Mouse (Mus musculus) midbrain, postnatal 0 days (tissue): ENCODE measurements around the gene Uvssa. TPM values are rescaled to one million over a fixed set of nuclear protein-coding genes. Genes with fewer than 3 reads are reported as not detected.

ENCODE experiments used
- ATAC-seq: fragments of 200-750 bp; cut with Nextera tagmentation; 2 replicates; pipeline ENCODE4 v1.8.0; 2017; ENCODE audit warnings: moderate number of reproducible peaks, mild to moderate bottlenecking, moderate TSS enrichment, moderate library complexity; ENCODE audit not compliant: low FRiP score
- DNase-seq: peaks from one replicate; pipeline ENCODE4 v3.0.0-alpha.2; 2015; ENCODE audit warnings: low spot score
- H3K27ac ChIP-seq: fragments of 300-500 bp; sonication (generic); 2 replicates; pipeline ENCODE4 v1.5.1; 2014; ENCODE audit warnings: low read depth, mild to moderate bottlenecking, low read length, mixed read lengths
- H3K27me3 ChIP-seq: fragments of 300-500 bp; sonication (generic); 2 replicates; pipeline ENCODE4 v1.6.1; 2014; ENCODE audit warnings: low read length, control low read depth, mixed read lengths; ENCODE audit not compliant: insufficient read depth
- H3K36me3 ChIP-seq: fragments of 300-500 bp; sonication (generic); 2 replicates; pipeline ENCODE4 v1.6.1; 2014; ENCODE audit warnings: low read length, control low read depth, mixed read lengths; ENCODE audit not compliant: insufficient read depth
- H3K4me1 ChIP-seq: fragments of 300-500 bp; sonication (generic); 2 replicates; pipeline ENCODE4 v1.6.1; 2014; ENCODE audit warnings: mild to moderate bottlenecking, control low read depth, antibody characterized with exemption, low read length, mixed read lengths; ENCODE audit not compliant: insufficient read depth
- H3K4me2 ChIP-seq: fragments of 300-500 bp; sonication (generic); 2 replicates; pipeline ENCODE4 v1.6.1; 2014; ENCODE audit warnings: low read depth, mild to moderate bottlenecking, low read length, mixed read lengths; ENCODE audit not compliant: poor library complexity, severe bottlenecking
- H3K4me3 ChIP-seq: fragments of 300-500 bp; sonication (generic); 2 replicates; pipeline ENCODE4 v1.5.1; 2014; ENCODE audit warnings: low read depth, mild to moderate bottlenecking, low read length, moderate library complexity
- H3K9ac ChIP-seq: fragments of 300-500 bp; sonication (generic); replicated peaks from 2 replicates; pipeline ENCODE4 v1.6.1; 2014; ENCODE audit warnings: mild to moderate bottlenecking, low read length, moderate library complexity, mixed read lengths; ENCODE audit not compliant: poor library complexity, severe bottlenecking
- H3K9me3 ChIP-seq: fragments of 300-500 bp; sonication (generic); 2 replicates; pipeline ENCODE4 v1.6.1; 2016; ENCODE audit warnings: low read length, control low read depth
- CTCF ChIP-seq: IDR thresholded peaks from 2 replicates; pipeline ENCODE4 v1.5.1; 2016; ENCODE audit warnings: antibody characterized with exemption, mild to moderate bottlenecking
- WGBS: fragments of 180-500 bp; shearing (Covaris S2); extraction: QIAGEN DNeasy Blood & Tissue Kit; methylation state at CpG from one replicate; pipeline ENCODE4 v1.1.7; 2014; 5-methylcytosine and 5-hydroxymethylcytosine counted together
- polyA plus RNA-seq: library from polyadenylated mRNA; unstranded; fragments of >200 nt; fragmentation: Nextera tagmentation; extraction: Ambion mirVana; gene quantifications from 2 replicates; pipeline ENCODE4 v1.2.1, GENCODE M21; 2015
- total RNA-seq: library from RNA; depleted of rRNA; stranded (reverse); fragments of >200 nt; gene quantifications from 2 replicates; pipeline ENCODE4 v1.2.3, GENCODE M21; 2014

Gene Uvssa
- total and polyA plus RNA-seq, 2 experiments from 2014 or later, result 9.5 TPM

GRCm38 (mm10) chr5:33420313-33420712 lies 42.0 kb downstream of the Uvssa start:
- no peak for TF ChIP-seq CTCF
- no peaks in the 10 kb centered on the region for H3K9me3 ChIP-seq
- H3K27me3 ChIP-seq, result no peaks in the 10 kb centered on the region
- 84% methylated on average over 3 of the region's 3 CpGs for WGBS
- DNase-seq (no peak), ATAC-seq (no peak)
- no peak overlapping the region for H3K9ac ChIP-seq
- H3K27ac ChIP-seq, result no peak overlapping the region
- no peaks in the 10 kb centered on the region for H3K4me1 ChIP-seq
- H3K4me3 ChIP-seq, result no peak overlapping the region
- no peak overlapping the region for H3K4me2 ChIP-seq
- H3K36me3 ChIP-seq, result 0 out of 2 replicates have a peak, but pooled peaks cover 8% of the 10 kb centered on the region

GRCm38 (mm10) chr5:33427461-33427860 lies 49.1 kb downstream of the Uvssa start:
- no peak for DNase-seq

GRCm38 (mm10) chr5:33430106-33430505 lies 51.8 kb downstream of the Uvssa start:
- H3K4me1 ChIP-seq, result no peaks in the 10 kb centered on the region; the same call in 1 of the 2 replicates
- H3K4me3 ChIP-seq, result no peak overlapping the region
- no peak for ATAC-seq
- H3K9ac ChIP-seq, result no peak overlapping the region
- no peaks in the 10 kb centered on the region for H3K36me3 ChIP-seq
- TF ChIP-seq CTCF, result no peak
- H3K9me3 ChIP-seq, result no peaks in the 10 kb centered on the region
- no peak overlapping the region for H3K27ac ChIP-seq
- H3K27me3 ChIP-seq, result peaks cover 66% of the 10 kb centered on the region
- H3K4me2 ChIP-seq, result no peak overlapping the region
- 2% methylated on average over 16 of the region's 16 CpGs for WGBS
- no peak for DNase-seq

More at GRCm38 (mm10) chr5:33427461-33427860, 49.1 kb downstream of the Uvssa start:
- Histone ChIP-seq H3K9me3 (no peaks in the 10 kb centered on the region), H3K27ac (no peak overlapping the region), H3K27me3 (peaks cover 43% of the 10 kb centered on the region), H3K4me3 (no peak overlapping the region), H3K4me2 (no peak overlapping the region), H3K4me1 (no peaks in the 10 kb centered on the region), H3K9ac (no peak overlapping the region), H3K36me3 (no peaks in the 10 kb centered on the region)
- no peak for TF ChIP-seq CTCF
- no peak for ATAC-seq

GRCm38 (mm10) chr5:33430511-33431172 lies 52.3 kb downstream of the Uvssa start:
- ATAC-seq (0 out of 2 replicates have a peak, but pooled peaks have one; percentile 39), DNase-seq (no peak)
- Histone ChIP-seq H3K9ac (no peak overlapping the region), H3K4me2 (peak overlapping the region; percentile 29), H3K27ac (no peak overlapping the region), H3K36me3 (no peaks in the 10 kb centered on the region), H3K9me3 (no peaks in the 10 kb centered on the region), H3K4me1 (no peaks in the 10 kb centered on the region; the same call in 1 of the 2 replicates), H3K4me3 (peak overlapping the region; percentile 20; the same call in 1 of the 2 replicates), H3K27me3 (peaks cover 72% of the 10 kb centered on the region)
- WGBS, result under 1% methylated on average over 56 of the region's 64 CpGs
- TF ChIP-seq CTCF, result no peak

GRCm38 (mm10) chr5:33431173-33432005 lies 53.0 kb downstream of the Uvssa start:
- Histone ChIP-seq H3K4me3 (peak overlapping the region; percentile 20; the same call in 1 of the 2 replicates), H3K27ac (no peak overlapping the region)

More at GRCm38 (mm10) chr5:33431173-33432005, 53.0 kb downstream of the Uvssa start:
- no peaks in the 10 kb centered on the region for H3K36me3 ChIP-seq
- no peaks in the 10 kb centered on the region; the same call in 1 of the 2 replicates for H3K4me1 ChIP-seq
- no peak for DNase-seq
- H3K9me3 ChIP-seq, result no peaks in the 10 kb centered on the region
- peak overlapping the region; percentile 29 for H3K4me2 ChIP-seq
- WGBS, result under 1% methylated on average over 63 of the region's 77 CpGs
- no peak overlapping the region for H3K9ac ChIP-seq
- peaks cover 76% of the 10 kb centered on the region for H3K27me3 ChIP-seq
- no peak for TF ChIP-seq CTCF
- ATAC-seq, result no peak
